Mouse (Mus musculus) heart, embryonic 13.5 days (tissue): Measurements from ENCODE around the gene Rrh. TPM values are rescaled to one million over a fixed set of nuclear protein-coding genes. Genes with fewer than 3 reads are reported as not detected.
"Not testable (repeated sequence)": the region's sequence is repeated elsewhere in the genome, so short reads cannot be mapped to it uniquely, and the experiment has no call there.

ENCODE experiments used
- ATAC-seq: fragments of 200-750 bp; cut with Nextera tagmentation; 2 replicates; pipeline ENCODE4 v1.8.0; 2017; ENCODE audit warnings: moderate TSS enrichment; ENCODE audit not compliant: insufficient number of reproducible peaks, low FRiP score, low TSS enrichment; ENCODE audit errors: extremely low read depth
- H3K27ac ChIP-seq: fragments of 300-500 bp; sonication (generic); replicated peaks from 2 replicates; pipeline ENCODE4 v1.5.1; 2015; ENCODE audit warnings: moderate library complexity, mild to moderate bottlenecking, inconsistent platforms
- H3K27me3 ChIP-seq: fragments of 300-500 bp; sonication (generic); replicated peaks from 2 replicates; pipeline ENCODE4 v1.6.1; 2015; ENCODE audit warnings: mild to moderate bottlenecking, inconsistent platforms
- H3K36me3 ChIP-seq: fragments of 300-500 bp; sonication (generic); 2 replicates; pipeline ENCODE4 v1.6.1; 2015; ENCODE audit warnings: mild to moderate bottlenecking, inconsistent platforms
- H3K4me1 ChIP-seq: fragments of 300-500 bp; sonication (generic); 2 replicates; pipeline ENCODE4 v1.6.1; 2015; ENCODE audit warnings: inconsistent platforms
- H3K4me2 ChIP-seq: fragments of 300-500 bp; sonication (generic); 2 replicates; pipeline ENCODE4 v1.6.1; 2015; ENCODE audit warnings: inconsistent platforms, mild to moderate bottlenecking, moderate library complexity
- H3K4me3 ChIP-seq: fragments of 300-500 bp; sonication (generic); 2 replicates; pipeline ENCODE4 v1.5.1; 2015; ENCODE audit warnings: moderate library complexity, mild to moderate bottlenecking, inconsistent platforms
- H3K9ac ChIP-seq: fragments of 300-500 bp; sonication (generic); 2 replicates; pipeline ENCODE4 v1.6.1; 2015; ENCODE audit warnings: inconsistent platforms, mild to moderate bottlenecking, moderate library complexity
- H3K9me3 ChIP-seq: fragments of 300-500 bp; sonication (generic); 2 replicates; pipeline ENCODE4 v1.6.1; 2016; ENCODE audit warnings: inconsistent platforms
- WGBS: fragments of 180-500 bp; shearing (Covaris S2); methylation state at CpG from one replicate; pipeline ENCODE4 v1.1.7; 2015; ENCODE audit warnings: mixed read lengths; 5-methylcytosine and 5-hydroxymethylcytosine counted together
- polyA plus RNA-seq: library from polyadenylated mRNA; unstranded; fragments of >200 nt; fragmentation: Nextera tagmentation; extraction: Ambion mirVana; gene quantifications from 2 replicates; pipeline ENCODE4 v1.2.1, GENCODE M21; 2015

Gene Rrh
- polyA plus RNA-seq, 1 experiment from 2014 or later = not detected

- Histone ChIP-seq H3K27ac (no peak overlapping the region), H3K4me2 (no peak overlapping the region), H3K36me3 (no peaks in the 10 kb centered on the region), H3K4me3 (no peak overlapping the region), H3K9ac (no peak overlapping the region), H3K4me1 (no peaks in the 10 kb centered on the region), H3K27me3 (no peaks in the 10 kb centered on the region), H3K9me3 (no peaks in the 10 kb centered on the region)
- no peak for ATAC-seq
- 86% methylated on average over 3 of the region's 3 CpGs for WGBS
Measured at GRCm38 (mm10) chr3:129782746-129783145, 39.6 kb downstream of the Rrh start.

GRCm38 (mm10) chr3:129781435-129781834 is 41.0 kb downstream of the Rrh start:
- Histone ChIP-seq H3K9me3 (no peaks in the 10 kb centered on the region), H3K4me1 (no peaks in the 10 kb centered on the region), H3K27me3 (no peaks in the 10 kb centered on the region), H3K27ac (no peak overlapping the region), H3K4me3 (no peak overlapping the region), H3K36me3 (no peaks in the 10 kb centered on the region), H3K9ac (no peak overlapping the region), H3K4me2 (no peak overlapping the region)
- WGBS = 55% methylated on average over 10 of the region's 10 CpGs
- no peak for ATAC-seq

GRCm38 (mm10) chr3:129771210-129771609 is 51.2 kb downstream of the Rrh start:
- Histone ChIP-seq H3K27ac (no peak overlapping the region), H3K4me3 (no peak overlapping the region), H3K27me3 (no peaks in the 10 kb centered on the region; the same call in 1 of the 2 replicates), H3K4me1 (no peaks in the 10 kb centered on the region), H3K9ac (no peak overlapping the region), H3K9me3 (no peaks in the 10 kb centered on the region), H3K4me2 (no peak overlapping the region), H3K36me3 (no peaks in the 10 kb centered on the region)
- 70% methylated on average over 6 of the region's 6 CpGs for WGBS
- no peak for ATAC-seq

GRCm38 (mm10) chr3:129766971-129767794 is 55.2 kb downstream of the Rrh start:
- Histone ChIP-seq H3K9me3 (peaks cover 5% of the 10 kb centered on the region), H3K4me2 (no peak overlapping the region), H3K27ac (no peak overlapping the region), H3K9ac (no peak overlapping the region), H3K27me3 (no peaks in the 10 kb centered on the region; the same call in 1 of the 2 replicates), H3K36me3 (no peaks in the 10 kb centered on the region), H3K4me1 (no peaks in the 10 kb centered on the region), H3K4me3 (no peak overlapping the region)
- ATAC-seq = no peak
- 77% methylated on average over 10 of the region's 10 CpGs for WGBS

GRCm38 (mm10) chr3:129766106-129766505 is 56.3 kb downstream of the Rrh start:
- no peaks in the 10 kb centered on the region for H3K36me3 ChIP-seq
- H3K9ac ChIP-seq = no peak overlapping the region
- no peak overlapping the region for H3K4me3 ChIP-seq
- no peak overlapping the region for H3K27ac ChIP-seq
- H3K4me1 ChIP-seq = no peaks in the 10 kb centered on the region
- H3K27me3 ChIP-seq = no peaks in the 10 kb centered on the region; the same call in 1 of the 2 replicates
- peaks cover 5% of the 10 kb centered on the region for H3K9me3 ChIP-seq
- ATAC-seq = no peak
- H3K4me2 ChIP-seq = no peak overlapping the region
- WGBS = 71% methylated on average over 4 of the region's 4 CpGs

- H3K27ac ChIP-seq, ATAC-seq, H3K4me2 ChIP-seq, H3K36me3 ChIP-seq, H3K4me3 ChIP-seq, H3K9ac ChIP-seq: not testable (repeated sequence)
- peaks cover 23% of the 10 kb centered on the region for H3K4me1 ChIP-seq
- H3K9me3 ChIP-seq = peaks cover 16% of the 10 kb centered on the region
- H3K27me3 ChIP-seq = peaks cover 20% of the 10 kb centered on the region; the same call in 1 of the 2 replicates
- 91% methylated on average over 1 of the region's 1 CpGs for WGBS
Measured at GRCm38 (mm10) chr3:129757599-129757998, 64.8 kb downstream of the Rrh start.

GRCm38 (mm10) chr3:129754650-129755604 is 67.5 kb downstream of the Rrh start, which contains the start of gene Egf:
Gene Egf, minus strand, starts transcription at chr3:129755316.
- Histone ChIP-seq H3K27ac (peak within 1 kb of the TSS; percentile 66), H3K9me3 (peaks cover 12% of the 10 kb centered on the region), H3K4me3 (peak within 1 kb of the TSS; percentile 45), H3K9ac (peak within 1 kb of the TSS; percentile 47), H3K27me3 (peaks cover 26% of the 10 kb centered on the region; the same call in 1 of the 2 replicates), H3K4me2 (peak within 1 kb of the TSS; percentile 67), H3K36me3 (no peaks in the 10 kb centered on the region), H3K4me1 (peaks cover 30% of the 10 kb centered on the region)
- no peak; the same call in 1 of the 2 replicates for ATAC-seq
- WGBS = 10% methylated on average over 20 of the region's 20 CpGs

Other genes starting within 250 kb of the Rrh start
- gene Egf, start 67.3 kb downstream of the Rrh start, polyA plus RNA-seq = 1.3 TPM in 2 replicates
- not detected in 2 replicates for gene Lrit3, start 18.6 kb downstream of the Rrh start, polyA plus RNA-seq
- 40.7 and 41.5 TPM in 2 replicates for gene Gar1, start 8.8 kb upstream of the Rrh start, polyA plus RNA-seq
- gene Cfi, start 13.3 kb upstream of the Rrh start, polyA plus RNA-seq = 3.0 and 7.4 TPM in 2 replicates
- gene Pla2g12a, start 56.0 kb upstream of the Rrh start, polyA plus RNA-seq = 54.6 and 61.4 TPM in 2 replicates
- gene Casp6, start 78.8 kb upstream of the Rrh start, polyA plus RNA-seq = 67.6 and 71.5 TPM in 2 replicates
- 3.6 and 4.3 TPM in 2 replicates for gene Mcub, start 147.6 kb upstream of the Rrh start, polyA plus RNA-seq
- 24.5 and 25.3 TPM in 2 replicates for gene Sec24b, start 239.0 kb upstream of the Rrh start, polyA plus RNA-seq